ENCODE assay signal across 10 mouse cellular contexts in genomic region chr9:64701651-64702050, GRCm38 (mm10). TPM values are rescaled to one million over a fixed set of nuclear protein-coding genes. Genes with fewer than 3 reads are reported as not detected.
DNase-seq lines count a peak whose midpoint lies in the region; ATAC-seq lines count a peak whose summit lies in the region.
"Had no signal": no experiment of that assay in that cellular context is flagged by ENCODE, and none has a peak within 500 bp of the region (broad histone marks: within the 10 kb centered on the region; RNA-seq: fewer than 3 reads in every experiment).

No protein-coding gene starts in this region.

- intact Hi-C loops in left cerebral cortex, postnatal 25 days (cut with DNase I): no loop called here
- intact Hi-C loops in left cerebral cortex, postnatal 10 days (cut with DNase I): no loop called here

- peak; percentile 35 to 63 for DNase-seq in frontal cortex, adult 2 months (ENCODE audit: extremely low spot score in 1 of 2, low spot score in 1 of 2)
- DNase-seq in frontal cortex, postnatal 25 days (ENCODE audit: low spot score in 2 of 2): no peak
- peak; percentile 27 to 72 for DNase-seq in left cerebral cortex, postnatal 25 days (ENCODE audit: low spot score in 2 of 2)
- DNase-seq in left cerebral cortex, postnatal 10 days (ENCODE audit: extremely low spot score in 1 of 2, low spot score in 2 of 2): no peak
- DNase-seq in fibroblast of lung, adult 2 months (ENCODE audit: low read depth): peak; percentile 27
- peak; percentile 81 for DNase-seq in layer of hippocampus, adult 9-11 months
- no peak for DNase-seq in cerebellum, adult 8-10 months
- DNase-seq: thymus, postnatal 36 days had no signal

- ATAC-seq in activated CD4-positive, CD25-positive, alpha-beta regulatory T cell, adult 4 months: no peak
- ATAC-seq: midbrain, embryonic 15.5 days had no signal

RNA-seq across cellular contexts. Expression of gene Rab11a, which starts 35.9 kb away (rescaled TPM):
- 171 and 217 TPM in 2 replicates for polyA plus RNA-seq in frontal cortex, adult 2 months (2012; rRNA removed)
- 100 to 1,000 TPM; 265 to 274 TPM for total RNA-seq in left cerebral cortex, postnatal 25 days (2021)
- total RNA-seq in left cerebral cortex, postnatal 10 days (2021): 100 to 1,000 TPM; 389 to 433 TPM
- 100 to 1,000 TPM; 204 to 248 TPM for polyA plus RNA-seq in activated CD4-positive, CD25-positive, alpha-beta regulatory T cell, adult 4 months (2017; shearing (Covaris generic))

Comparison
In these comparisons a context has a peak if more than half of its experiments do, and no peak if none do; other contexts are left out.
1. DNase-seq: peak in frontal cortex, adult 2 months (2 of 2), left cerebral cortex, postnatal 25 days (2 of 2), fibroblast of lung, adult 2 months (single experiment) and layer of hippocampus, adult 9-11 months (single experiment); none in frontal cortex, postnatal 25 days (0 of 2), left cerebral cortex, postnatal 10 days (0 of 2) and cerebellum, adult 8-10 months (single experiment).